Mouse (Mus musculus) spleen, adult 2 months (tissue): ENCODE measurements around the gene Srms. TPM values are rescaled to one million over a fixed set of nuclear protein-coding genes. Genes with fewer than 3 reads are reported as not detected.

Experiments
- DNase-seq, 2 experiments: peaks; one replicate each; pipeline versions ENCODE4 v3.0.0 to v3.0.0-alpha.2; 2012 to 2021; ENCODE audit warnings: low spot score in 2 of 2, low read depth in 1 of 2
- H3K27ac ChIP-seq: fragments of 200-500 bp; 2 replicates; pipeline ENCODE4 v1.5.1; 2012; ENCODE audit warnings: low read length, inconsistent platforms; ENCODE audit not compliant: insufficient read depth
- H3K27me3 ChIP-seq: fragments of 200-500 bp; 2 replicates; pipeline ENCODE4 v1.6.1; 2012; ENCODE audit warnings: mild to moderate bottlenecking, moderate library complexity, low read length, inconsistent platforms; ENCODE audit not compliant: control insufficient read depth, insufficient read depth
- H3K36me3 ChIP-seq: fragments of 200-500 bp; 2 replicates; pipeline ENCODE4 v1.6.1; 2012; ENCODE audit warnings: mild to moderate bottlenecking, low read length, inconsistent platforms; ENCODE audit not compliant: control insufficient read depth, insufficient read depth
- H3K4me1 ChIP-seq: fragments of 200-500 bp; 2 replicates; pipeline ENCODE4 v1.6.1; 2011; ENCODE audit warnings: inconsistent platforms; ENCODE audit not compliant: control insufficient read depth, insufficient read depth, insufficient read length
- H3K4me3 ChIP-seq: fragments of 200-500 bp; 2 replicates; pipeline ENCODE4 v1.5.1; 2011; ENCODE audit warnings: mild to moderate bottlenecking, inconsistent platforms; ENCODE audit not compliant: insufficient read depth, insufficient read length; ENCODE audit errors: extremely low read depth
- CTCF ChIP-seq: fragments of 200-500 bp; IDR thresholded peaks from 2 replicates; pipeline ENCODE4 v1.5.1; 2011; ENCODE audit warnings: mild to moderate bottlenecking, inconsistent platforms; ENCODE audit not compliant: insufficient read depth, insufficient read length, insufficient replicate concordance; ENCODE audit errors: extremely low read depth
- POLR2A ChIP-seq: fragments of 200-500 bp; IDR thresholded peaks from 2 replicates; pipeline ENCODE4 v1.6.1; 2011; ENCODE audit warnings: low read depth, low read length, inconsistent platforms
- WGBS: fragments of 180-500 bp; shearing (Covaris S2); methylation state at CpG from one replicate; pipeline ENCODE4 v1.1.7; 2018; 5-methylcytosine and 5-hydroxymethylcytosine counted together
- polyA plus RNA-seq: library from polyadenylated mRNA; depleted of rRNA; stranded (reverse); fragments of >200 nt; gene quantifications from 2 replicates; pipeline ENCODE4 v1.2.3, GENCODE M21; 2012; rRNA removed

Srms gene
- polyA plus RNA-seq: 1.4 and 1.9 TPM in 2 replicates

GRCm38 (mm10) chr2:181213021-181213445, at the start of gene Srms:
Gene Srms, minus strand, starts transcription at chr2:181213185.
- H3K36me3 ChIP-seq: no peaks in the 10 kb centered on the region
- TF ChIP-seq CTCF: no peak
- no peak for TF ChIP-seq POLR2A
- no peaks in the 10 kb centered on the region for H3K4me1 ChIP-seq
- peak within 1 kb of the TSS; percentile 54 for H3K4me3 ChIP-seq
- 3% methylated on average over 17 of the region's 17 CpGs for WGBS
- H3K27me3 ChIP-seq: peaks cover 2% of the 10 kb centered on the region; the same call in 1 of the 2 replicates
- DNase-seq: peak in 1 of 2 experiments; percentile 42
- H3K27ac ChIP-seq: no peak within 1 kb of the TSS

GRCm38 (mm10) chr2:181253248-181253647, 40.3 kb upstream of the Srms start:
- Histone ChIP-seq H3K4me3 (no peak overlapping the region), H3K36me3 (peaks cover 38% of the 10 kb centered on the region), H3K27me3 (no peaks in the 10 kb centered on the region), H3K4me1 (no peaks in the 10 kb centered on the region), H3K27ac (no peak overlapping the region)
- WGBS: 89% methylated on average over 1 of the region's 1 CpGs
- no peak for DNase-seq
- TF ChIP-seq POLR2A (no peak), CTCF (no peak)

- Histone ChIP-seq H3K36me3 (peaks cover 31% of the 10 kb centered on the region), H3K4me3 (no peak overlapping the region), H3K4me1 (no peaks in the 10 kb centered on the region), H3K27ac (no peak overlapping the region), H3K27me3 (no peaks in the 10 kb centered on the region)
- DNase-seq: no peak
- TF ChIP-seq CTCF (no peak), POLR2A (no peak)
- 73% methylated on average over 1 of the region's 1 CpGs for WGBS
These were observed 38.9 kb upstream of the Srms start for GRCm38 (mm10) chr2:181251841-181252240.

DNA sequence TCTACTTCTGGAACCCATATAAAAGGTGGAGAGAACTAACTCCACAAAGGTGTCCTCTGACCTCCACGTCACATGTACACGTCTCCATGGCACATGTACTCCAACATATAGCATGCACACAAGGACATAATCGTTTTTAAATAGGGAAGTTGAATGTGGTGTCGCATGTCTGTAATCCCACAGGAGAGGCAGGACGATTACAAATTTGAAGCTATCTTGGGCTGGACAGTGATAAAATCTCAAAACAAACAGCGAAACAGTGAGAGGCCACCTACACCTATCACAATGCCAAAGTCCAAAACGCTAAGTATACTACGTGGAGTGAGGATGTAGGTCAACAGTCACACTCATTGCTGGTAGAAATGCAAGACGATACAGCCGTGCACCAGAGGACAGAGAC, 36.2 kb upstream of the Srms start:
- H3K4me3 ChIP-seq: no peak overlapping the region
- H3K27ac ChIP-seq: no peak overlapping the region
- TF ChIP-seq POLR2A (no peak), CTCF (no peak)
- 88% methylated on average over 10 of the region's 10 CpGs for WGBS
- peaks cover 17% of the 10 kb centered on the region for H3K36me3 ChIP-seq
- no peak for DNase-seq
- no peaks in the 10 kb centered on the region for H3K27me3 ChIP-seq
- peaks cover under 1% of the 10 kb centered on the region; the same call in 1 of the 2 replicates for H3K4me1 ChIP-seq

GRCm38 (mm10) chr2:181245031-181245430, 32.0 kb upstream of the Srms start:
- peaks cover 21% of the 10 kb centered on the region for H3K4me1 ChIP-seq
- H3K36me3 ChIP-seq: peaks cover 7% of the 10 kb centered on the region
- no peak for DNase-seq
- 86% methylated on average over 2 of the region's 2 CpGs for WGBS
- no peak overlapping the region for H3K4me3 ChIP-seq
- H3K27ac ChIP-seq: no peak overlapping the region
- no peaks in the 10 kb centered on the region for H3K27me3 ChIP-seq
- TF ChIP-seq POLR2A: no peak
- no peak for TF ChIP-seq CTCF

DNA sequence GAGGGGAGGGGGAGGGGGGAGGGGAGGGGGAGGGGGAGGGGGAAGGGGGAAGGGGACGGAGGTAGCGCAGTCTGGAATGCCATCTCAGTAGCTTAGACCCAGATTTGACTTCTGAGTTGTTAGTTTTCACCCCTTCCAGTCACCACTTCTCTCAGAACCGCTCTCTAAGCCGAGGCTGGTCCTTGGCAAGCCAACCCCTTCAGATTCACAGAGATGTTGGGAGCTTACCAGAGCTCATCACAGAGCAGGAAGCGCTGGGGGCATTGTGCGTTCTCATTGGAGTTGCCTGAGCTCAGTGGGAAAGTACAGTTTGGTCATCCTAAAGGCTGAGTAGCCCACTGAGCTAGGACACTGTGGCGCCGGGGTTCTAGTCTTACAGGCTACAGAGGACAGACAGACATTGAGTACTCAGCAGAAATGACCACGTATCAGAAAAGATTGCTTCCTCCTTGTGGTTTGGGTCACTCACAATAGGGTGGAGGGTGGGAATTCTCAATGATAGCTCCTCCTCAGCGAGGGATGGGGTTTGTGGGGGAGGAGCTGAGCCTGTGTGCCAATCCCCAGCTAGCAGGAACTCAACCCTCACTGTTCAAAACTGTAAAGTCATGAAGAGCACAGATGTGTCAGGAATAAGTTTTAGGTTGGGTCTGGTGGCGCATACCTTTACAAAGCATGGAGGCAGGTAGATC, 30.9 kb upstream of the Srms start:
- H3K27me3 ChIP-seq: no peaks in the 10 kb centered on the region
- peak overlapping the region; percentile 16; the same call in 1 of the 2 replicates for H3K4me3 ChIP-seq
- peaks cover 30% of the 10 kb centered on the region for H3K4me1 ChIP-seq
- peaks cover 13% of the 10 kb centered on the region for H3K36me3 ChIP-seq
- 21% methylated on average over 11 of the region's 11 CpGs for WGBS
- TF ChIP-seq CTCF (no peak), POLR2A (no peak)
- peak overlapping the region; percentile 40 for H3K27ac ChIP-seq
- DNase-seq: peak in 1 of 2 experiments; percentile 39

GRCm38 (mm10) chr2:181242314-181242665, 29.3 kb upstream of the Srms start:
- Histone ChIP-seq H3K27ac (no peak overlapping the region), H3K4me3 (no peak overlapping the region), H3K4me1 (peaks cover 36% of the 10 kb centered on the region), H3K36me3 (peaks cover 25% of the 10 kb centered on the region), H3K27me3 (no peaks in the 10 kb centered on the region)
- DNase-seq: no peak
- no peak for TF ChIP-seq CTCF
- no peak for TF ChIP-seq POLR2A
- 64% methylated on average over 3 of the region's 3 CpGs for WGBS
